Mouse (Mus musculus) erythroblast, adult 5-6 weeks (primary cell): ENCODE results near the gene Cacna2d1. TPM values are rescaled to one million over a fixed set of nuclear protein-coding genes. Genes with fewer than 3 reads are reported as not detected.

ENCODE experiments used
- ATAC-seq: replicated peaks from 2 replicates; pipeline ENCODE4 v1.8.0; 2016; ENCODE audit warnings: moderate number of reproducible peaks, mild to moderate bottlenecking, moderate TSS enrichment, inconsistent platforms; ENCODE audit not compliant: poor library complexity, low FRiP score, severe bottlenecking
- total RNA-seq, 2 experiments: library from RNA; stranded (forward) in 1 of 2; stranded (reverse) in 1 of 2; fragments of 150-400 nt in 1 of 2; fragments of 200-764, 138-1000 nt in 1 of 2; gene quantifications; 2 replicates each; pipeline versions ENCODE4 v1.2.3 to v1.2.4; 2015 to 2017; ENCODE audit warnings: low replicate concordance in 2 of 2

Cacna2d1 gene
- total RNA-seq, 2 experiments from 2014 or later: not detected

DNA sequence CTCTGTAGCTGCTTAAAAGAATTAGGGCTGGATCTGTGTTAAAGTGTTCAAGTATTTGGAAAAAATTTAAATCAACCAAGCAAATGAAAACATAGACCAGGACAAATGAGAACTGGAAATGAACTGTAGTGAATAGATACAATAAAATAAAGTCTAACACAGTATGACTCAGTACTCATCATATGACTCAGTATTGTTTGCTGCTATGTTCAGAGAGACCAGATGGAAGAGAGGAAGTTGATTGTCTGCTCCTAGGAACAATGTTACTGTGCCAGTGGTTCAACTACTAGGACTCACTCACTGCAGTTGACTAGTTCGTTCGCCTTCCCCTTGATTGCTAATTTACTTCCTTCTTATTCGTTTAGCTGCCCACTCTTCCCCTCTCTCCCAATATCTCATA lies 421.3 kb downstream of the Cacna2d1 start:
- no peak for ATAC-seq

DNA sequence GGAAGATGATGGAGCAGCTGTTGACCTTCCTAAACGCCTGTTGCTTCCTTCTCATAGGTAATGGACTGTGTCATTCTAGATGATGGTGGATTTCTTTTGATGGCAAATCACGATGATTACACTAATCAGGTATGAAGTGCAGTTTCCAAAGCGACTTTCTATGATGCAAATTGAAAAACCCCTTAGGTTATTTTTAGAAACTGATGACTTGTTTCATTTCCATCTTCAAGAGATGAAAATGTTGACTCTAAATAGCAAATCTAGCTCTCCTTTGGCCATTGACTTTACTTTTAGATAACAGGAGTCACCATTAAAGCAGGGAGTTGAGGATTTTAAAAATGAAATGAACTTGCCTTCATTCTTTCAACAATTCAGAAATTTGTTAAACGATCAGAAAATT lies 423.2 kb downstream of the Cacna2d1 start:
- no peak for ATAC-seq

DNA sequence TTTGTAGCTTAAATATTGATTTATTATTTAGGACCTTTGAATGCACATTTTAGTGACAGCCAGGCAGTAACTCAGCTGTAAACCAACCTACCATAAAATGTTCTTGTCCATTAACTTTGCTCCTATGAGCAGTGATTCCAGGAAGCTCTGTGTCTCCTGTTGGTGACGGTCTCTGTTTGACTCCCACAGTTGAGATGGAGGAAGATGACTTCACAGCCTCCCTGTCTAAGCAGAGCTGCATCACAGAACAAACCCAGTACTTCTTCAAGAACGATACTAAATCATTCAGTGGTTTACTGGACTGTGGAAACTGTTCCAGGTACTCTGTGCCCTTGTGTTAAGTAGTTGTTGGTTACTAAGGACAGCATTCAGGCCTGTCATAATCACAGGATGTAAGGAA lies 427.6 kb downstream of the Cacna2d1 start:
- no peak for ATAC-seq

DNA sequence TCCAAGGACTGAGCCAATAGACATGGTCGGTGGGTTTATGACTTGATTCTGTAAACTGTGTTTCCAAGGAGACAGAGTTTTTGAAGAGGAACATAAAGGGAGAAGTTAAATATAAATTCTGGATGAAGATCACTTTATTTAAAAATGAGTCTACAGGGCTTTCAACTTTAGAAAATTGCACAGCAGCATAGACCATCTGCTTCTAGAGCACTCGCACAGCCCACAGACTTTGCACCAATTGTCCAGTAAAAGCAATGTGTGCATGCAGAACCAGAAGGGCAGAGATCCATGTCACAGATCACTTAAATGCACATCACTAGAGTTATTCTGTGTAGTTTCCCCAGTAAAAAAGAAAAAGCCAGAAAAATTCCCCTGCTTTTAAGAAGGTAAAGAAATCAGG lies 428.7 kb downstream of the Cacna2d1 start:
- ATAC-seq: no peak

DNA sequence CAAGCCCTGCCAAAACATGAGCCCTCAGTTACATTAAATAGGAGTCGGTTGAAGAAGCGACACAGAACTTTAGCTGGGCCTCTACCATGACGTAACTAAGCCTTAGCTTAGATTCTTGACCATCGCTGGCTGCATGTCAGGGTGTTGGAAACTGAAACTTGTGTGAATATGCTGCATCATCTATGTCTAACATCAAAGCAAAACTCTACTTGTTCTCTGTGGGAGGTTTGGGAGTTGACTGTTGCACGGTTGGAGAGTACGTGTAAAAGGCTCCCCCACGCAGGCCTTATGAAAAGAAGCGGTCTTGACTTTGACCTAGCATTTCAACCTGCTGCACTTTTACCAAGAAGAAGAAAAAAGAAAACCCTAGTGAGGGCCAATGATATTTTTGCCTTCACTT lies 436.2 kb downstream of the Cacna2d1 start:
- no peak for ATAC-seq

DNA sequence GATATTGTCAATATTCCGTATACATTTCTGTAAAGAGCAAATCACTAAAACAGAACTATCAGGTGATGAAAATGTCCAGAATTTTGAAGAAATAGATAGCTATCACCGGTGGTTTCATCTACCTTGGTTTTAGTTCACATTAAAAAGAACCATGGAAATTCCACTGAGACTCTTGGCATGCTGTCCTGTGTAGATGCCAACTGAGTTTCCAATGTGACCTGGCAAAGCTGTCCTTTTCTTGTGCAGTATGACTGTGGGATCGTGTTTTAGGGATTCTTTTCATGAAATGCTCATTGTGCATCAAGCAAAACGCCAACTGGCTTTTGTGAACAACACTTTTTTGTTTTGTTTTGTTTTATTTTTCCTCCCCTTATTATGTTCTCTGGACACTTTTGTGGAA lies 439.5 kb downstream of the Cacna2d1 start:
- ATAC-seq: no peak

DNA sequence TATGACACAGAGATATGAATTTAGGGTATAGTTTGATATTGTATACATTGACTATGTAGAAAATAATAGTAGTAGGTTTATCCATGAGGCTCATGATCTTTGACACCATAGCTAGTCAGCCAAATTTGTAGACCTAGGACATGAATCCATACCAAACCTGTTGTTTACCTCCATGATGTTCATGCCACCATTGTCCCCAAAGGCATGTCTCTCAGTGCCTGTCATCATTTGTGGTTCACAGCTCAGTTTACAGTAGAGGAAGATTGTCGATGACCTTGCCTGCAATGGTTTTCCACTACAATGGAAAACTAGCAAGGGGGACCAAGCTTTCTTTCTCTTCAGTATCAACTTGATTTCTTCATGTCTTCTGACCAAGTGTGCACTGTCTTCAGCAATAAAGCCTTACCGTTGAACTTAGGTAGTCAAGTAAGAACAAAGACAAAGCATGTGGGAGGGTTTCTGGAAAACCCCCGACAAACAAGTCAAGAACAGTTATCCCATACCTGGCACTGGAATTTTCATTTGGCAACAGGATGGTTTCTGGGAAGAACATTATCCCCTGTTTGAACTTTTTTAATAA lies 441.9 kb downstream of the Cacna2d1 start:
- ATAC-seq: peak; percentile 73

DNA sequence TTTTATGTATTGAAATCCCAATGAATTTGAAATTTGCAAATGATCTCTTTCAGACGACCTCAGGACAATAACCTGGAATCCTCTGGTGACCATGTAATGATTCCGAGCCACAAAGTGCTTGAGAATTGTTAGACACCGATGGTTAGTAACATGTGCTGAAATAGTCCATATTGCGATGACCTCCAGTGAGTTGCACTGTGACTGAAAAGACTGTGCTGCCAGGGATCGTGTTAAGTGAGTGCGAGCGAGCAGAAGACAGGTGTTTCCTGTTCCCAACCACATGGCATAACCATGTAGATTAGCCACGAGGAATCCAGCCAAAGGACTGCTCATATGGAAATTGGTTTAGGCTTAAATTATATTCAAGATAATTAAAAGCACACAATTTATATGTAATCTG lies 475.5 kb downstream of the Cacna2d1 start:
- ATAC-seq: no peak

DNA sequence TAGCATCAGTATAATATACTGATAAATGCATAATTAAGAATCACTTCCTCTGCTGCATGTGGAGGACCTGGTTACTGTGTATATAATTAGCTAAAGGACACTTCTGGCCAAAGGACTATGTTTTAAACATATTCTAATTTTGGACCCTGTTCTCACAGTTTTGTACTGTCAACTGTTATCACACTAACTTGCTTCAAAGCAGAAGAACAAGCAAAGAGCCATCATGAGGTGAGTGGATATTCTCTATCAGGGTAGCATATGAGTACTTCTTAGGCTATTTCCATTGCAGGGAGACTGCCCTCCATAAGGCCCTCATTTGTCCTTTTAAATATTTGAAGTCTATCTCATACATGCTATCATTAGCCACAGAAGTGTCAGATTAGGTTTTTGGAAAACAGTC lies 480.2 kb downstream of the Cacna2d1 start:
- no peak for ATAC-seq

DNA sequence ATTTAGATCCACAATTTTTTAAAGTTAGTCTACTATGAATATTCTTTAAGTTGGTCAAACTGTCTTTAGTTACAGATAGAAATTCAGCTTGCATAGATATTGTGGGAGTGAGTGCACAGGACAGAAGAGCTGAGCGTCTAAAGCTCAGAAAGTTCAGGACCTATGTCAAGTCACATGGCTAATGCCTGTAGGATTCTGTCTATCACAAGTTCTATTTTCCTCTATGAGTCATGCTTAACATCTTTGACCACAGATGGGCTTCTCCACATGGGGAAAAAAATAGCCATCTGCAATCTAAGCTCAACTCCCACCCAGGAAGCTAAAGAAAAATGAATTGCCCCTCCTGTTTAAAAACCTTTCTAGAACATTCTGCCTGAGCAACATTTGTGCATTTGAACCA lies 483.5 kb downstream of the Cacna2d1 start:
- ATAC-seq: no peak

DNA sequence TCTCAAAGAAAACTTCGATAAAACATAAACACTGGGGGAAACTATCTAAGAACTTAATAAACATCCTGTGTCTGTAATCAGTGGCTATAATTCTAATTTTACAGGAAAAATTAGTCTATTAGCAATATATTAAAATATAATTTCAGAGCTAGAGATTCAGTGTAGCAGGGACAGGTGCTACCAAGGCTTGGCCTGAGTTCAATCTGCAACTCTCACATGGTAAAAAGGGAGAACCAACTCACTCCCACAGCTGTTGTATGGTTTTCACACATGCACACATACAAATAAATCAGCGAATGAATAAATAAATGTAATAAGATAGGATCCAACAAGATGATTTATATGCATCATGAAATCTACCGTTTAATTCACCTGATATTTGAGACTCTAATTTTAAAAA lies 484.0 kb downstream of the Cacna2d1 start:
- ATAC-seq: no peak

Other genes with a start within 250 kb of the Cacna2d1 start
- not detected in 2 replicates for gene Speer4c, start 220.4 kb upstream of the Cacna2d1 start, total RNA-seq (2015; ENCODE audit: low replicate concordance)
- not detected in 2 replicates for gene Speer4c, start 220.4 kb upstream of the Cacna2d1 start, total RNA-seq (2017; ENCODE audit: low replicate concordance)